Mouse (Mus musculus) kidney, adult 2 months (tissue): ENCODE measurements around the gene 1110051M20Rik. TPM values are rescaled to one million over a fixed set of nuclear protein-coding genes. Genes with fewer than 3 reads are reported as not detected.

Experiments used
- DNase-seq: peaks from one replicate; pipeline ENCODE4 v3.0.0; 2021
- H3K27ac ChIP-seq: fragments of 200-500 bp; 2 replicates; pipeline ENCODE4 v1.5.1; 2012; ENCODE audit warnings: low read depth, low read length, control low read depth, inconsistent platforms; ENCODE audit not compliant: insufficient read depth
- H3K27me3 ChIP-seq: fragments of 200-500 bp; replicated peaks from 2 replicates; pipeline ENCODE4 v1.6.1; 2012; ENCODE audit warnings: mild to moderate bottlenecking, moderate library complexity, low read length, inconsistent platforms; ENCODE audit not compliant: control insufficient read depth, insufficient read depth
- H3K36me3 ChIP-seq: fragments of 200-500 bp; 2 replicates; pipeline ENCODE4 v1.6.1; 2012; ENCODE audit warnings: mild to moderate bottlenecking, moderate library complexity, low read length, inconsistent platforms; ENCODE audit not compliant: control insufficient read depth, insufficient read depth
- H3K4me1 ChIP-seq: fragments of 200-500 bp; 2 replicates; pipeline ENCODE4 v1.6.1; 2011; ENCODE audit warnings: low read length; ENCODE audit not compliant: control insufficient read depth, insufficient read depth
- H3K4me3 ChIP-seq: fragments of 200-500 bp; 2 replicates; pipeline ENCODE4 v1.5.1; 2011; ENCODE audit warnings: mild to moderate bottlenecking, low read depth, low read length, control low read depth; ENCODE audit not compliant: insufficient read depth
- CTCF ChIP-seq: fragments of 200-500 bp; conservative IDR thresholded peaks from 2 replicates; pipeline ENCODE4 v1.5.1; 2011; ENCODE audit warnings: low read depth, mild to moderate bottlenecking, control low read depth, low read length, moderate library complexity, mixed read lengths; ENCODE audit not compliant: insufficient read depth, insufficient read length
- POLR2A ChIP-seq: fragments of 200-500 bp; IDR thresholded peaks from one replicate; pipeline ENCODE4 v1.6.1; 2011; ENCODE audit warnings: low read depth, low read length, control low read depth
- WGBS: fragments of 180-500 bp; shearing (Covaris S2); methylation state at CpG from one replicate; pipeline ENCODE4 v1.1.7; 2018; 5-methylcytosine and 5-hydroxymethylcytosine counted together
- polyA plus RNA-seq: library from polyadenylated mRNA; depleted of rRNA; stranded (reverse); fragments of >200 nt; gene quantifications from 2 replicates; pipeline ENCODE4 v1.2.3, GENCODE M21; 2012

The 1110051M20Rik gene
- polyA plus RNA-seq, 1 experiment = 36.7 TPM

GRCm38 (mm10) chr2:91284375-91285199 lies 159.9 kb downstream of the 1110051M20Rik start:
- Histone ChIP-seq H3K27me3 (no peaks in the 10 kb centered on the region), H3K4me1 (no peaks in the 10 kb centered on the region), H3K4me3 (no peak overlapping the region), H3K36me3 (no peaks in the 10 kb centered on the region), H3K27ac (no peak overlapping the region)
- no peak for DNase-seq
- 68% methylated on average over 13 of the region's 13 CpGs for WGBS
- TF ChIP-seq CTCF (no peak), POLR2A (no peak)

GRCm38 (mm10) chr2:91283972-91284371 lies 160.5 kb downstream of the 1110051M20Rik start:
- no peak for TF ChIP-seq POLR2A
- TF ChIP-seq CTCF = no peak
- no peak overlapping the region for H3K27ac ChIP-seq
- H3K4me1 ChIP-seq = no peaks in the 10 kb centered on the region
- no peaks in the 10 kb centered on the region for H3K36me3 ChIP-seq
- no peak for DNase-seq
- no peak overlapping the region for H3K4me3 ChIP-seq
- WGBS = 70% methylated on average over 3 of the region's 3 CpGs
- no peaks in the 10 kb centered on the region for H3K27me3 ChIP-seq

- Histone ChIP-seq H3K27me3 (no peaks in the 10 kb centered on the region), H3K36me3 (0 out of 2 replicates have a peak, but pooled peaks cover 2% of the 10 kb centered on the region), H3K27ac (no peak overlapping the region), H3K4me3 (no peak overlapping the region), H3K4me1 (no peaks in the 10 kb centered on the region)
- WGBS = 51% methylated on average over 5 of the region's 5 CpGs
- no peak for TF ChIP-seq POLR2A
- no peak for TF ChIP-seq CTCF
- DNase-seq = peak; percentile 21
Observed at GRCm38 (mm10) chr2:91281366-91281765, 163.1 kb downstream of the 1110051M20Rik start.

GRCm38 (mm10) chr2:91279372-91279755 lies 165.1 kb downstream of the 1110051M20Rik start:
- DNase-seq = no peak
- no peak overlapping the region for H3K27ac ChIP-seq
- no peaks in the 10 kb centered on the region for H3K27me3 ChIP-seq
- 52% methylated on average over 2 of the region's 2 CpGs for WGBS
- H3K36me3 ChIP-seq = peaks cover 3% of the 10 kb centered on the region; the same call in 1 of the 2 replicates
- no peak overlapping the region for H3K4me3 ChIP-seq
- no peak for TF ChIP-seq CTCF
- no peaks in the 10 kb centered on the region for H3K4me1 ChIP-seq

DNA sequence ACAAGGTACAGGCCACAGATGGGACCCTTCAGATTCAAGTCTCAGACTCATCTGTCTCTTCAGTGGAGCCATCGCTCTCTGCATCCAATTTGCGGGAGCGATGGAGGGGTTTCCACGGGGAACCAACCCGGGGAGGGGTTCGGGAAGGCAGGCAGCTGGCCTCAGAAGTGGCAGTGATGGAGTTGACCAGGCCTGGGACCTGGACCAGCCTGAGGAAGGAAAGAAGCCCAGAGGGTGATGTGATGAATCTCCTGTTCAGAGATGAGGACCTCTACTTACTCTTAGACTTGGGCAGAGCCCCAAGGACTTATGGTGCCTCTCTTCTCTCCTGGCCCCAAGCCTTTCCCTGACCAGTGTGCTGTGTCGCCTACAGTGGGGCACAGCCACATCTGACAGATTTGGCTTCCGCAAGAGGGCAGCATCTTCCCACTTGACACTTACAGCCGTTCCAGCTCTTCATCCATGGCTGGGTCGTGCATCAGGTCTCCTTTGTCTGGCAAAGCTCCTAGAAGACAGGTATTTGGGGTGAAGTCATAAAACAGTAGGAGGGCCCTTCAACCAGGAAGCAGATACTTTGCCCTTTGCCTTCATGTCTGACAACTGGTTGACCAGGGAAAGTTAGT lies 165.6 kb downstream of the 1110051M20Rik start:
- Histone ChIP-seq H3K27me3 (no peaks in the 10 kb centered on the region), H3K27ac (no peak overlapping the region), H3K36me3 (peaks cover 5% of the 10 kb centered on the region; the same call in 1 of the 2 replicates), H3K4me3 (no peak overlapping the region), H3K4me1 (no peaks in the 10 kb centered on the region)
- no peak for TF ChIP-seq POLR2A
- peak; percentile 75 for TF ChIP-seq CTCF
- 38% methylated on average over 10 of the region's 10 CpGs for WGBS
- DNase-seq = peak; percentile 57

DNA sequence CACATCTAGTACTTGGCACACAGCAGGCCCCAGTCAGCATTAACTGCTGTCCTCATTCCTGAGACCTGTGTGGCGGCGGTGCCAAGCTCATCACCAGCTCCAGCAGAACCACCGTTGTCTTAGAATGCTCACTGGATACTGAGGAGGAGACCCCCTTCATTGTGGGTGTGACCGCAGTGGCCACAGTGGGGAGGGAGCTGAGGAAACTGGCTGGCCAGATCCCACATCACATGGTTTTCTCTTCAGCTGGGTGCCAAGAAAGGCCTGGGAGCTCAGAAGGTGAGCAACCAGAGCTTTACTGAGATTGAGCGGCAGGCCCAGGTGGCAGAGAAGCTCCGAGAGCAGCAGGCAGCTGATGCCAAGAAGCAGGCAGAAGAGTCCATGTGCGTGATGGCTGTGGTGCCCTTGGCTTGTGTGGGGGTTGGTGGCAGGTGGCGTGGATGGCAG lies 174.8 kb downstream of the 1110051M20Rik start:
- no peak for DNase-seq
- WGBS = 81% methylated on average over 8 of the region's 8 CpGs
- no peak overlapping the region for H3K27ac ChIP-seq
- H3K36me3 ChIP-seq = peaks cover 12% of the 10 kb centered on the region
- 0 out of 2 replicates have a peak, but pooled peaks cover 4% of the 10 kb centered on the region for H3K4me1 ChIP-seq
- H3K27me3 ChIP-seq = no peaks in the 10 kb centered on the region
- no peak overlapping the region for H3K4me3 ChIP-seq
- TF ChIP-seq CTCF (no peak), POLR2A (no peak)

DNA sequence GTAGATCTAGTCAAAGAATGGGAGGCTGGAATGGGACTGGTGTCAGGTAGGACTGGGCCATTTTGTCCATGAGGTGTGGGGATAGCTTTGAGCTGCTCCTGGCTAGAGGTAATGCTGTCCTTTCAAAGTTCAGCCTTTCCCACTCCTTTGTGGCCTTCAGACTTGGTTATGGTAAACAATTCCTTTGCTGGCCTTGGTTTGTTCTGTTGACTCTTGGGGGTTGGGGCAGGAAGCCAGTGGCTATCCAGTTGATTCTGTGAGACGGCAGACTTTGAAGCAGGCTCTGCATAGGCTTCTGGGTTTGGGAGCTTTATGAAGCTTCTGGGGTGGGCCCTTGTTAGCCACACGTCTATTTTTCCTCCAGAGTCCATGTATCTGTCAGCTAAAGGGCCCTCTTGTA lies 175.8 kb downstream of the 1110051M20Rik start:
- no peaks in the 10 kb centered on the region for H3K27me3 ChIP-seq
- no peak for DNase-seq
- H3K4me1 ChIP-seq = peaks cover 9% of the 10 kb centered on the region; the same call in 1 of the 2 replicates
- H3K27ac ChIP-seq = no peak overlapping the region
- WGBS = 70% methylated on average over 2 of the region's 2 CpGs
- TF ChIP-seq CTCF = no peak
- no peak for TF ChIP-seq POLR2A
- no peak overlapping the region for H3K4me3 ChIP-seq
- peaks cover 8% of the 10 kb centered on the region for H3K36me3 ChIP-seq
